Mouse (Mus musculus) hindbrain, embryonic 14.5 days (tissue): Measurements from ENCODE around the gene Scd2. TPM values are rescaled to one million over a fixed set of nuclear protein-coding genes. Genes with fewer than 3 reads are reported as not detected.
A peak's percentile ranks its signal among the peaks of the same experiment; 100 is the strongest.
"Not testable (repeated sequence)": the region's sequence is repeated elsewhere in the genome, so short reads cannot be mapped to it uniquely, and the experiment has no call there.

Source experiments
- ATAC-seq: fragments of 200-750 bp; cut with Nextera tagmentation; 2 replicates; pipeline ENCODE4 v1.8.0; 2017; ENCODE audit warnings: moderate number of reproducible peaks, mild to moderate bottlenecking, moderate TSS enrichment, moderate library complexity; ENCODE audit not compliant: low FRiP score
- DNase-seq: peaks from one replicate; pipeline ENCODE4 v3.0.0-alpha.2; 2015; ENCODE audit warnings: low spot score
- H3K27ac ChIP-seq: fragments of 300-500 bp; sonication (generic); 2 replicates; pipeline ENCODE4 v1.5.1; 2014; ENCODE audit warnings: mild to moderate bottlenecking, moderate library complexity
- H3K27me3 ChIP-seq: fragments of 300-500 bp; sonication (generic); 2 replicates; pipeline ENCODE4 v1.6.1; 2014; ENCODE audit warnings: mild to moderate bottlenecking, low read length, mixed read lengths; ENCODE audit not compliant: control insufficient read depth, insufficient read depth
- H3K36me3 ChIP-seq: fragments of 300-500 bp; sonication (generic); replicated peaks from 2 replicates; pipeline ENCODE4 v1.6.1; 2014; ENCODE audit not compliant: control insufficient read depth, insufficient read depth
- H3K4me1 ChIP-seq: fragments of 300-500 bp; sonication (generic); replicated peaks from 2 replicates; pipeline ENCODE4 v1.6.1; 2014; ENCODE audit warnings: antibody characterized with exemption, low read length, mixed read lengths; ENCODE audit not compliant: control insufficient read depth, insufficient read depth
- H3K4me2 ChIP-seq: fragments of 300-500 bp; sonication (generic); replicated peaks from 2 replicates; pipeline ENCODE4 v1.6.1; 2014; ENCODE audit warnings: mild to moderate bottlenecking, moderate library complexity
- H3K4me3 ChIP-seq: fragments of 300-500 bp; sonication (generic); replicated peaks from 2 replicates; pipeline ENCODE4 v1.5.1; 2014; ENCODE audit warnings: mild to moderate bottlenecking, low read length
- H3K9ac ChIP-seq: fragments of 300-500 bp; sonication (generic); 2 replicates; pipeline ENCODE4 v1.6.1; 2014
- H3K9me3 ChIP-seq: fragments of 300-500 bp; sonication (generic); 2 replicates; pipeline ENCODE4 v1.6.1; 2016; ENCODE audit warnings: low read length; ENCODE audit not compliant: control insufficient read depth
- WGBS: fragments of 180-500 bp; shearing (Covaris S2); extraction: QIAGEN DNeasy Blood & Tissue Kit; methylation state at CpG from one replicate; pipeline ENCODE4 v1.1.7; 2014; 5-methylcytosine and 5-hydroxymethylcytosine counted together
- polyA plus RNA-seq: library from polyadenylated mRNA; unstranded; fragments of >200 nt; fragmentation: Nextera tagmentation; extraction: Ambion mirVana; gene quantifications from 2 replicates; pipeline ENCODE4 v1.2.1, GENCODE M21; 2014

Gene Scd2
- polyA plus RNA-seq, 1 experiment from 2014 or later: 323 TPM

DNA sequence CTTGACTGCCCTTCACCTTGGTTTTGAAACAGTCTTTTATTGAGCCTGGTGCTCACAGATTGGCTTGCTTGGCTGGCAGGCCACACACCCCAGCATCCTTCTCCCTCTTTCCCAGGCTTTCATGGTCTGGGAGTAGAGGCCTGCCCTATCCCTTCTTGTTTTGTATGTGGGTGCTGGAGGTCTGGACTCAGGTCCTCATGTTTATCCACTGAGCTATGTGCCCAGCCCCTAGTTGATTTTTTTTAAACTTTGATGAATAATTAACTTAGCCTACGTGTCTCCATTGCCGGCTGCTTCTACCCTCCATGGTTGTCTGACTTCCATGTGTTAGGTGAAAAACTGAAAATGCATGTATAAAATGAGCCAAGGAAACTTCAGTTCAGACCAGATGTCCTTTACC is 36.1 kb downstream of the Scd2 start:
- no peak for DNase-seq
- H3K27ac ChIP-seq: no peak overlapping the region
- no peak overlapping the region for H3K4me2 ChIP-seq
- H3K4me1 ChIP-seq: no peaks in the 10 kb centered on the region
- no peaks in the 10 kb centered on the region for H3K36me3 ChIP-seq
- no peaks in the 10 kb centered on the region for H3K9me3 ChIP-seq
- H3K4me3 ChIP-seq: no peak overlapping the region
- no peak for ATAC-seq
- WGBS: 90% methylated on average over 2 of the region's 2 CpGs
- no peaks in the 10 kb centered on the region for H3K27me3 ChIP-seq
- no peak overlapping the region for H3K9ac ChIP-seq

GRCm38 (mm10) chr19:44331128-44331527 is 37.7 kb downstream of the Scd2 start:
- not testable (repeated sequence) for H3K27me3 ChIP-seq, H3K36me3 ChIP-seq, H3K4me1 ChIP-seq, H3K4me2 ChIP-seq, H3K4me3 ChIP-seq, H3K9ac ChIP-seq, H3K27ac ChIP-seq, ATAC-seq, DNase-seq, H3K9me3 ChIP-seq
- 85% methylated on average over 1 of the region's 1 CpGs for WGBS

GRCm38 (mm10) chr19:44331911-44332310 is 38.4 kb downstream of the Scd2 start:
- ATAC-seq (no peak), DNase-seq (no peak)
- H3K4me2 ChIP-seq: no peak overlapping the region
- no peak overlapping the region for H3K27ac ChIP-seq
- 87% methylated on average over 5 of the region's 5 CpGs for WGBS
- H3K36me3 ChIP-seq: no peaks in the 10 kb centered on the region
- no peaks in the 10 kb centered on the region for H3K4me1 ChIP-seq
- no peaks in the 10 kb centered on the region for H3K9me3 ChIP-seq
- no peak overlapping the region for H3K4me3 ChIP-seq
- H3K27me3 ChIP-seq: no peaks in the 10 kb centered on the region
- no peak overlapping the region for H3K9ac ChIP-seq

DNA sequence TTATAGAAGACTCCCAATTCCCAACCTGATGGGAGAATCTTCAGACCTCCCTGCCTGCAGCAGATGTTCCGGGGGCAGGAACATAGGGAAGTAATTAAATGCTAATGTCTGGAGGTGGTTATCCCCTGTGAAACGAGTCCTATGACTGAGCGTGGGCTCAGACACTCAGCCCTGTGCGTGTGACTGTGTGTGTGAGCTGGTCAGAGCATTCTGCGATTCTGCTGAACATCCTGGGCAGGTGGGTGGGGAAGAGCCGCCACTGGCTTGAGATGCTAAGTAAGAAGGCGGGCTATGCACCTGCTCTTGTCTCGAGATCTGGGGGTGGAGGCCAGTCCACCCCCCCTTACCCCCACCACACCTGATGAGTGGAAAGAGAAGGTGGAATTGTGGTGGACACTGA is 38.9 kb downstream of the Scd2 start:
- no peak overlapping the region for H3K27ac ChIP-seq
- ATAC-seq: no peak
- 84% methylated on average over 8 of the region's 8 CpGs for WGBS
- H3K36me3 ChIP-seq: no peaks in the 10 kb centered on the region
- H3K4me1 ChIP-seq: no peaks in the 10 kb centered on the region
- H3K27me3 ChIP-seq: no peaks in the 10 kb centered on the region
- no peak overlapping the region for H3K4me2 ChIP-seq
- no peak for DNase-seq
- no peak overlapping the region for H3K9ac ChIP-seq
- H3K4me3 ChIP-seq: no peak overlapping the region
- H3K9me3 ChIP-seq: no peaks in the 10 kb centered on the region

DNA sequence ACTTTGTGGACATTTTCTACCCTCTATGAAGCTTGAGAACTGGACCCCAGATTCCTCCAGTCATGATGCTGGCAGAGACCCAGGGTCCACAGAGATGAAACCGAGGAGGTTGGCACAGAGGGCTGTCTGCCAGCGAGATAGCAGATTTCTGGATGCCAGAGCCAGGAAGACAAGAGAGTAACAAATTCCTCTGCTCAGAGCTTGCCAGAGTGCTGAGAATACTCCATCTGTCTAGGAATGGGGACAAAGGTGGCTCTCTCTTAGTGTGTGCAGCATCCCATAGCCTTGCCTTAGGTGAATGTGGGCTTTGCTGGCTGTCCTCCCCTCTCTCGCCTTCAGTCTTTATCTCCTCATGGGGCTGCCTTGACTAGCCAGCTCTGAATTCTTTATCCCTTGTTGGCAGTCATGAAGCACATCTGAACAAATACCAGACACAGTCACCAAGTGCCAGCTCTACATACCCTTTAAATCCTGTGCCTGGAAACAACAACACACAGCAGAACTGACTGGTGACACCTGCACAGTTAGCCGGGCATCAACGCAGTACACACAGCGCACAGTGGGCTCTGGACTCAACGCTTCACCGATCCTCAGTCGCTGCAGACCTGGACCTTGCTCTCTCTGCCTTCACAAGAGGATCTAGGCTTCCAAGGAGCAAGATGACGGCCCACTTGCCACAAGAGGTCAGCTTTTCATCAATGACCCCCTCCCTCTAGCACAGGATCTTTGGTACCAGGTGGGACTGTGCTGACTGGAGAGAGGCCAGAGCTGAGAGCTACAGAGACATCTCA is 39.6 kb downstream of the Scd2 start, which contains the start of gene Scd4:
Scd4 (plus strand) TSS at position 260 of the 791 bp plus-strand sequence.
- Histone ChIP-seq H3K4me2 (no peak within 1 kb of the TSS), H3K4me3 (no peak within 1 kb of the TSS), H3K4me1 (no peaks in the 10 kb centered on the region), H3K36me3 (no peaks in the 10 kb centered on the region), H3K27ac (peak within 1 kb of the TSS; percentile 26; the same call in 1 of the 2 replicates), H3K9me3 (no peaks in the 10 kb centered on the region), H3K27me3 (no peaks in the 10 kb centered on the region), H3K9ac (no peak within 1 kb of the TSS)
- ATAC-seq (no peak), DNase-seq (no peak)
- 79% methylated on average over 10 of the region's 10 CpGs for WGBS

DNA sequence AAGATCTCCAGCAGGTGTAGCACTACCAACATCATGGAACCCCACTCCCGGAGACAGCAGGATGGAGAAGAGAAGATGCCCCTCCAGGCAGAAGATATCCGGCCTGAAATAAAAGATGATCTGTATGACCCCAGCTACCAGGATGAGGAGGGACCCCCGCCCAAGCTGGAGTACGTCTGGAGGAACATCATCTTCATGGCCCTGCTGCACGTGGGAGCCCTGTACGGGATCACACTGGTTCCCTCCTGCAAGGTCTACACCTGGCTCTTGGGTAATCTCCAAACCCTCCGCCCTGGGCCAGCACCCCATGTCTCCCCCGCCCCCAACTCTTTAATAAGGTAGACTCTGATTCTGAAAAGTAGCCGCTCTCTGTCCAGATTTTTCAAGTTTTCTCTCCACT is 40.5 kb downstream of the Scd2 start:
- 89% methylated on average over 9 of the region's 9 CpGs for WGBS
- Histone ChIP-seq H3K4me1 (no peaks in the 10 kb centered on the region), H3K9me3 (no peaks in the 10 kb centered on the region), H3K4me2 (no peak overlapping the region), H3K4me3 (no peak overlapping the region), H3K36me3 (no peaks in the 10 kb centered on the region), H3K9ac (no peak overlapping the region), H3K27ac (no peak overlapping the region), H3K27me3 (no peaks in the 10 kb centered on the region)
- DNase-seq (no peak), ATAC-seq (no peak)

DNA sequence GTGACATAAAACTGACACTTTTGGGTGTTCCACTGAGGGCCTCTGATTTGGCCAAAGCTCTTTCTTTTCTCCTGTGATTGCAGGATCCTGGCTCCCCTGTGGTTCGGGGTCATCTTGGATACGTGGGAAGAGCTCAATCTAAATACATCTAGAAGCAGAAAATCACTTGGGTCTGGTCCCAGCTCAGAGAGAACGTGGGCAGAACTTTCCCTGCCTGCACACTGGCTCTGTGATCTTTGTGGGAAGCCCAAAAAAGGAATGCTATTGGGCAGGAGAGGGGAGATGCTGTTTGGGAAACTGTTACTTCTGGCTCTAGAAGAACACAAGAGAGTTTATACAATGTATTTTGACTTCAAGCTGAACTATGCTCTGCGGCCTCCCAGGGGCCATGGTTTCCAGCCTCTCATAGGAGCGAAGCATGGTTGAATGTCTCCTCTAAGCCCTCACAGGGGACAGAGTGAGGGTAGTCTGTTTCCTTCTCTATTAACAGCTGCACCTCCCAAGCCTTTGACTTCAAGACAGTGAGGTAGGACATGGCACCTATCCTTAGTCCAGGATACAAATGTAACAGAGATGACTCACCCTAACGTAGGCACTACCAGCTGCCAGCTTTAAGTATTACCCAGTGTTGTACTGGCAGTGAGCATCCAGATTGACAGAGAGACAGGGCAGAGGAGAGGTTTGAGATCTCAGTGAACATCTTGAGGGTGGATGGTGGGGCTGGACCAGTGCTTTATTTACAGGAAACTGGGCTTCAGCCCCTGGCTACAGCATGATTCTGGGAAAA is 42.6 kb downstream of the Scd2 start:
- WGBS: 81% methylated on average over 6 of the region's 6 CpGs
- H3K4me3 ChIP-seq: no peak overlapping the region
- no peak overlapping the region for H3K27ac ChIP-seq
- no peak for ATAC-seq
- no peak overlapping the region for H3K4me2 ChIP-seq
- no peaks in the 10 kb centered on the region for H3K27me3 ChIP-seq
- no peaks in the 10 kb centered on the region for H3K36me3 ChIP-seq
- DNase-seq: no peak
- H3K9me3 ChIP-seq: no peaks in the 10 kb centered on the region
- H3K9ac ChIP-seq: no peak overlapping the region
- H3K4me1 ChIP-seq: no peaks in the 10 kb centered on the region

GRCm38 (mm10) chr19:44349689-44350088 is 56.2 kb downstream of the Scd2 start:
- Histone ChIP-seq H3K4me1 (no peaks in the 10 kb centered on the region), H3K9me3 (no peaks in the 10 kb centered on the region), H3K9ac (no peak overlapping the region), H3K27me3 (no peaks in the 10 kb centered on the region), H3K36me3 (no peaks in the 10 kb centered on the region), H3K27ac (no peak overlapping the region), H3K4me3 (no peak overlapping the region), H3K4me2 (no peak overlapping the region)
- ATAC-seq (no peak), DNase-seq (no peak)
- 91% methylated on average over 8 of the region's 8 CpGs for WGBS

DNA sequence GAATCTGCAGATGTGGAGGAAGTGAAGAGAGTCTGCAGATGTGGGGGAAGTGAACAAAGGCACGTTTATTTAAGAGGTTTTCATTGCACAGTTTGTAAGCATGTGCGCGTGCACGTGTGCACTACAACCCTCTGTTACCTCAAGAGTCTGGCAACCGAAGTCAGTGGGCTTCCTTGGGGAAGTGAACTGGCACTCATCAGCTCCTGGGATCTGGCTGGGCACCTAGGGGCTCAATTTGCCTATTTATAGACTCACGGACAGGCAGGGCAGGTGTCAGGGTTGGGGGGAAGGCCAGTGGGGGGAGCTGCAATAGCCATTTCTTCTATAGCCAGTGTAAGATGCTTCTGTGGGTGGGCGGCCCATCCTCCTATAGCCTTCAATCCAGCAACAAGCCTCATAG is 58.3 kb downstream of the Scd2 start:
- no peak for ATAC-seq
- whole genome bisulfite sequencing: 81% methylated on average over 7 of the region's 7 CpGs

More for the DNA sequence above, 58.3 kb downstream of the Scd2 start:
- Histone ChIP-seq H3K9ac (no peak overlapping the region), H3K36me3 (no peaks in the 10 kb centered on the region), H3K27ac (no peak overlapping the region), H3K4me2 (no peak overlapping the region), H3K4me1 (no peaks in the 10 kb centered on the region), H3K27me3 (no peaks in the 10 kb centered on the region), H3K9me3 (no peaks in the 10 kb centered on the region), H3K4me3 (no peak overlapping the region)
- no peak for DNase-seq
